Mouse (Mus musculus): ENCODE results near the gene Mrpl42.

DNA sequence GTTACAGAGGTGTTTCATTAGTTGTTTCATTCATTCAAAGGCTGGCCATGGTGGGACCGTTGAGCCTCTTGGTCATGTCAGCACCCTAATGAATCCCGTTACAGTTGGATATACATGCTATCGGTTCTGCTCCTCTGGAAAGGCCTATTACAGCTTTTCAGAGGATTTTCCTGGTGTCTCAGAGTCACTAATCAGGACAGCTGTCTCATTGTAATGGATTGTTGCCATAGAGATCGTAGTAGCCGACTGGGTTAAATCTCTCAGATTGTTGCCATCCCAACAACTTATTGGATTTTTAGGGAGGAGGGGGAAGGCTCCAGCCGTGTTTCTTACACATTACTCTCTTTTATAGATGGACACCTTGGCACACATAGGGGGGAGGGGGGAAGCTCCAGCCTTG, 37.2 kb downstream of the Mrpl42 start:
- TF ChIP-seq CTCF (IDR thresholded peaks at IDR 0.05; ENCODE audit: insufficient read depth, low read length): no peak
- TF ChIP-seq POLR2A (IDR thresholded peaks at IDR 0.05; ENCODE audit: borderline replicate concordance, extremely low read depth, low read depth, low read length): no peak
